8 mouse cellular contexts compared by ENCODE assay signal in genomic region chr11:96862534-96862933, GRCm38 (mm10). TPM values are rescaled to one million over a fixed set of nuclear protein-coding genes. Genes with fewer than 3 reads are reported as not detected.
DNase-seq lines count a peak whose midpoint lies in the region; ATAC-seq lines count a peak whose summit lies in the region.

No protein-coding gene starts in this region.

- no peak for ATAC-seq in heart, embryonic 14.5 days (ENCODE audit: insufficient number of reproducible peaks, insufficient read depth, low FRiP score, low read depth)
- no peak for ATAC-seq in embryonic facial prominence, embryonic 11.5 days (replicated peaks; ENCODE audit: insufficient number of reproducible peaks, low FRiP score, low TSS enrichment, low read depth)
- no peak for ATAC-seq in hindbrain, embryonic 13.5 days (ENCODE audit: low FRiP score)
- ATAC-seq in megakaryocyte progenitor cell, adult 5-6 weeks (replicated peaks; ENCODE audit: poor library complexity) = no peak
- no peak for ATAC-seq in erythroblast, adult 5-6 weeks (replicated peaks; ENCODE audit: low FRiP score, poor library complexity, severe bottlenecking)

- no peak overlapping the region for H3K9ac ChIP-seq in heart, embryonic 14.5 days (ENCODE audit: low read length)
- H3K9ac ChIP-seq in embryonic facial prominence, embryonic 11.5 days (replicated peaks; ENCODE audit: low read length) = 0 out of 2 replicates have a peak overlapping the region, but pooled peaks have one; percentile 18
- H3K9ac ChIP-seq in hindbrain, embryonic 13.5 days = peak overlapping the region; percentile 63

- intact Hi-C loops in heart, postnatal 25 days (cut with DNase I) = loop anchor here (2.0 to 10.0 kb wide), 5 partner anchors 80 to 584 kb away; no protein-coding TSS in a partner anchor

- peak overlapping the region; percentile 80 for H3K4me2 ChIP-seq in heart, embryonic 14.5 days (ENCODE audit: low read length)
- H3K4me2 ChIP-seq in embryonic facial prominence, embryonic 11.5 days (ENCODE audit: low read depth, low read length) = peak overlapping the region; percentile 83
- peak overlapping the region; percentile 83 for H3K4me2 ChIP-seq in hindbrain, embryonic 13.5 days

- WGBS in heart, embryonic 14.5 days = 73% methylated on average over 12 of the region's 12 CpGs
- 68% methylated on average over 12 of the region's 12 CpGs for WGBS in embryonic facial prominence, embryonic 11.5 days
- WGBS in hindbrain, embryonic 13.5 days = 53% methylated on average over 12 of the region's 12 CpGs
- 67% methylated on average over 12 of the region's 12 CpGs for WGBS in midbrain, embryonic 10.5 days

- H3K9me3 ChIP-seq in heart, embryonic 14.5 days (ENCODE audit: control insufficient read depth, low read length) = no peaks in the 10 kb centered on the region
- no peaks in the 10 kb centered on the region for H3K9me3 ChIP-seq in embryonic facial prominence, embryonic 11.5 days (replicated peaks; ENCODE audit: control insufficient read depth, low read length)
- H3K9me3 ChIP-seq in hindbrain, embryonic 13.5 days = no peaks in the 10 kb centered on the region
- H3K9me3 ChIP-seq in midbrain, embryonic 10.5 days (replicated peaks) = no peaks in the 10 kb centered on the region

- H3K27ac ChIP-seq in heart, embryonic 14.5 days (replicated peaks in 1 of 2; ENCODE audit: control insufficient read depth in 1 of 2, insufficient read depth in 1 of 2, low read depth in 2 of 2, low read length in 2 of 2) = no peak overlapping the region
- H3K27ac ChIP-seq in embryonic facial prominence, embryonic 11.5 days (replicated peaks; ENCODE audit: low read depth, low read length) = no peak overlapping the region
- H3K27ac ChIP-seq in hindbrain, embryonic 13.5 days = peak overlapping the region; percentile 77
- peak overlapping the region; percentile 66 for H3K27ac ChIP-seq in midbrain, embryonic 10.5 days (replicated peaks)

- no peak for DNase-seq in heart, postnatal 25 days (ENCODE audit: low spot score)
- no peak for DNase-seq in embryonic facial prominence, embryonic 11.5 days (ENCODE audit: low spot score)
- DNase-seq in midbrain, embryonic 10.5 days (ENCODE audit: low spot score) = no peak
- no peak for DNase-seq in gastrocnemius, postnatal 25 days

- peaks cover 3% of the 10 kb centered on the region; the same call in 1 of the 2 replicates for H3K36me3 ChIP-seq in heart, embryonic 14.5 days (ENCODE audit: control insufficient read depth, insufficient read depth, low read length)
- H3K36me3 ChIP-seq in embryonic facial prominence, embryonic 11.5 days (replicated peaks; ENCODE audit: control insufficient read depth, insufficient read depth, low read depth, low read length) = no peaks in the 10 kb centered on the region
- H3K36me3 ChIP-seq in hindbrain, embryonic 13.5 days = no peaks in the 10 kb centered on the region
- H3K36me3 ChIP-seq in midbrain, embryonic 10.5 days = no peaks in the 10 kb centered on the region

- H3K4me1 ChIP-seq in heart, embryonic 14.5 days (ENCODE audit: control insufficient read depth in 2 of 2, insufficient read depth in 2 of 2, low read length in 2 of 2) = peaks cover 12 to 23% of the 10 kb centered on the region in 2 experiments
- peaks cover 6% of the 10 kb centered on the region for H3K4me1 ChIP-seq in embryonic facial prominence, embryonic 11.5 days (ENCODE audit: control insufficient read depth, insufficient read depth, low read length)
- H3K4me1 ChIP-seq in hindbrain, embryonic 13.5 days (replicated peaks) = peaks cover 40% of the 10 kb centered on the region
- H3K4me1 ChIP-seq in midbrain, embryonic 10.5 days = peaks cover 47% of the 10 kb centered on the region

- H3K4me3 ChIP-seq in heart, embryonic 14.5 days (ENCODE audit: control insufficient read depth in 1 of 2, insufficient read depth in 1 of 2, low read depth in 1 of 2, low read length in 2 of 2) = no peak overlapping the region
- no peak overlapping the region for H3K4me3 ChIP-seq in embryonic facial prominence, embryonic 11.5 days (ENCODE audit: low read depth, low read length)
- peak overlapping the region; percentile 47; the same call in 1 of the 2 replicates for H3K4me3 ChIP-seq in hindbrain, embryonic 13.5 days
- H3K4me3 ChIP-seq in midbrain, embryonic 10.5 days = peak overlapping the region; percentile 61

- H3K27me3 ChIP-seq in heart, embryonic 14.5 days (ENCODE audit: control insufficient read depth, insufficient read depth, low read length) = no peaks in the 10 kb centered on the region; the same call in 1 of the 2 replicates
- H3K27me3 ChIP-seq in embryonic facial prominence, embryonic 11.5 days (ENCODE audit: control insufficient read depth, insufficient read depth, low read length) = no peaks in the 10 kb centered on the region
- H3K27me3 ChIP-seq in hindbrain, embryonic 13.5 days = no peaks in the 10 kb centered on the region
- H3K27me3 ChIP-seq in midbrain, embryonic 10.5 days (ENCODE audit: low read depth, poor library complexity, severe bottlenecking) = peaks cover 8% of the 10 kb centered on the region

RNA-seq across cellular contexts. Expression of gene Copz2, which starts 12.9 kb away (rescaled TPM):
- 134 and 141 TPM in 2 replicates for polyA plus RNA-seq in heart, embryonic 14.5 days (2014; fragmentation: Nextera tagmentation; extraction: Ambion mirVana)
- 10 to 100 TPM; 33.4 to 37.5 TPM for total RNA-seq in heart, postnatal 25 days (2021)
- polyA plus RNA-seq in embryonic facial prominence, embryonic 11.5 days (2014; fragmentation: Nextera tagmentation; extraction: Ambion mirVana) = 61.1 and 61.2 TPM in 2 replicates
- 27.3 and 31.7 TPM in 2 replicates for polyA plus RNA-seq in hindbrain, embryonic 13.5 days (2015; fragmentation: Nextera tagmentation; extraction: Ambion mirVana)
- 44.9 and 46.1 TPM in 2 replicates for polyA plus RNA-seq in midbrain, embryonic 10.5 days (2016; fragmentation: Nextera tagmentation; extraction: Ambion mirVana)
- total RNA-seq in megakaryocyte progenitor cell, adult 5-6 weeks (2015) = 6.2 and 6.5 TPM in 2 replicates
- 3.3 and 4.0 TPM in 2 replicates for total RNA-seq in megakaryocyte progenitor cell, adult 5-6 weeks (2017)
- total RNA-seq in erythroblast, adult 5-6 weeks (2015; ENCODE audit: low replicate concordance) = not detected in 2 replicates
- total RNA-seq in erythroblast, adult 5-6 weeks (2017; ENCODE audit: low replicate concordance) = not detected in 2 replicates
- 10 to 100 TPM; 28.2 to 31.1 TPM for total RNA-seq in gastrocnemius, postnatal 25 days (2021)

RNA-seq across cellular contexts. Expression of gene Nfe2l1, which starts 32.8 kb away (rescaled TPM):
- polyA plus RNA-seq in heart, embryonic 14.5 days (2014; fragmentation: Nextera tagmentation; extraction: Ambion mirVana) = 49.7 and 55.1 TPM in 2 replicates
- 100 to 1,000 TPM; 346 to 370 TPM for total RNA-seq in heart, postnatal 25 days (2021)
- polyA plus RNA-seq in embryonic facial prominence, embryonic 11.5 days (2014; fragmentation: Nextera tagmentation; extraction: Ambion mirVana) = 30.3 and 32.5 TPM in 2 replicates
- 69.8 and 72.6 TPM in 2 replicates for polyA plus RNA-seq in hindbrain, embryonic 13.5 days (2015; fragmentation: Nextera tagmentation; extraction: Ambion mirVana)
- polyA plus RNA-seq in midbrain, embryonic 10.5 days (2016; fragmentation: Nextera tagmentation; extraction: Ambion mirVana) = 71.9 and 78.0 TPM in 2 replicates
- 39.0 and 39.8 TPM in 2 replicates for total RNA-seq in megakaryocyte progenitor cell, adult 5-6 weeks (2015)
- total RNA-seq in megakaryocyte progenitor cell, adult 5-6 weeks (2017) = 41.0 and 42.5 TPM in 2 replicates
- 27.0 and 27.1 TPM in 2 replicates for total RNA-seq in erythroblast, adult 5-6 weeks (2015; ENCODE audit: low replicate concordance)
- 26.5 and 32.5 TPM in 2 replicates for total RNA-seq in erythroblast, adult 5-6 weeks (2017; ENCODE audit: low replicate concordance)
- total RNA-seq in gastrocnemius, postnatal 25 days (2021) = 100 to 1,000 TPM; 348 to 389 TPM

RNA-seq across cellular contexts. Expression of gene Cdk5rap3, which starts 53.8 kb away (rescaled TPM):
- polyA plus RNA-seq in heart, embryonic 14.5 days (2014; fragmentation: Nextera tagmentation; extraction: Ambion mirVana) = 44.7 and 50.9 TPM in 2 replicates
- 10 to 100 TPM; 21.6 to 23.2 TPM for total RNA-seq in heart, postnatal 25 days (2021)
- 76.0 and 76.2 TPM in 2 replicates for polyA plus RNA-seq in embryonic facial prominence, embryonic 11.5 days (2014; fragmentation: Nextera tagmentation; extraction: Ambion mirVana)
- 92.9 and 100 TPM in 2 replicates for polyA plus RNA-seq in hindbrain, embryonic 13.5 days (2015; fragmentation: Nextera tagmentation; extraction: Ambion mirVana)
- 116 and 120 TPM in 2 replicates for polyA plus RNA-seq in midbrain, embryonic 10.5 days (2016; fragmentation: Nextera tagmentation; extraction: Ambion mirVana)
- 30.3 and 31.4 TPM in 2 replicates for total RNA-seq in megakaryocyte progenitor cell, adult 5-6 weeks (2015)
- total RNA-seq in megakaryocyte progenitor cell, adult 5-6 weeks (2017) = 70.1 and 74.3 TPM in 2 replicates
- 6.1 and 8.6 TPM in 2 replicates for total RNA-seq in erythroblast, adult 5-6 weeks (2015; ENCODE audit: low replicate concordance)
- total RNA-seq in erythroblast, adult 5-6 weeks (2017; ENCODE audit: low replicate concordance) = 6.8 and 17.3 TPM in 2 replicates
- total RNA-seq in gastrocnemius, postnatal 25 days (2021) = 10 to 100 TPM; 22.3 to 23.0 TPM

Comparison
In these comparisons a context has a peak if more than half of its experiments do, and no peak if none do; other contexts are left out.
1. H3K27ac ChIP-seq: peak in hindbrain, embryonic 13.5 days (single experiment) and midbrain, embryonic 10.5 days (single experiment); none in heart, embryonic 14.5 days (0 of 2) and embryonic facial prominence, embryonic 11.5 days (single experiment).
2. H3K4me3 ChIP-seq: peak in hindbrain, embryonic 13.5 days (single experiment) and midbrain, embryonic 10.5 days (single experiment); none in heart, embryonic 14.5 days (0 of 2) and embryonic facial prominence, embryonic 11.5 days (single experiment).
3. RNA of gene Nfe2l1, which starts 32.8 kb away (total RNA-seq): 348 to 389 TPM in gastrocnemius, postnatal 25 days and 346 to 370 TPM in heart, postnatal 25 days; 39.0 to 42.5 TPM in megakaryocyte progenitor cell, adult 5-6 weeks and 26.5 to 32.5 TPM in erythroblast, adult 5-6 weeks; every median in the first group is over 4 times any median in the second.
4. Peak in every context shown above with its lines, with median percentiles within 50 percentile points of each other: H3K4me2 ChIP-seq.